Mouse (Mus musculus): ENCODE data around the gene Ddx60. TPM values are rescaled to one million over a fixed set of nuclear protein-coding genes. Genes with fewer than 3 reads are reported as not detected.
"Not testable (repeated sequence)": the region's sequence is repeated elsewhere in the genome, so short reads cannot be mapped to it uniquely, and the experiment has no call there.

Ddx60 gene
- polyA plus RNA-seq, 1 experiment from 2014 or later, result 0.88 TPM

DNA sequence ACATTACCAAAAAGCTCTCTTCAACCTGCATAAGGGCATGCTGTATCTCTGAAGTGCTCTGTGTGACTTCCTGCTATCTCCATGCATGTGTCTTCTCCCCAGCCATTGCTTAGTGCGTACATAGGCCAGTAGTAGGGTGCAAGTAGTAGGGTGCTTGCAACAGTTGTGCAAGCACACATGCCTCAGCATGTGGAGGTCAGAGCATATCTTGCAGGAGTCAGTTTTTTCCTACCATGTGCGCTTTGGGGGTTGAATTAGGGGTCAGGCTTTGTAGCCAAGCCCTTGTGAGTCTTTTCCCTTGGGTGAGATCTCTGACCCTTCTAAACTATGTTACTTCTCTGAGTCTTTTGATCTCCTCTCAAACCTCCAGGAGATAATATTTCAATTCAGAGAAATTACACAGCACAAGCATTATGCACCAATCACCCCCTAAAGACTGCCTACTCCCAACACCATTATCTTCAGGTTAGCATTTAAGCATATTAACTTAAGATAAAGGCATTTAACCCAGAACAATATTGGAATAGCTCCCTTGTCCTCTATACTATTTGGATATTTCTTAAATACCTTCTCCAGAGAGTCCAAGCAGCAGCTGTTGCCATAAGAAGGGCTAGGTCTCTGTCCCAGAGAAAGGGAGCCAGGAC is 8.6 kb upstream of the Ddx60 start:
- 80% methylated on average over 2 of the region's 2 CpGs for WGBS
- Histone ChIP-seq H3K4me3 (replicated peaks) (no peak overlapping the region), H3K4me1 (no peaks in the 10 kb centered on the region), H3K9ac (no peak overlapping the region), H3K36me3 (no peaks in the 10 kb centered on the region), H3K27ac (no peak overlapping the region), H3K9me3 (replicated peaks) (no peaks in the 10 kb centered on the region), H3K27me3 (no peaks in the 10 kb centered on the region), H3K4me2 (no peak overlapping the region)
- ATAC-seq (replicated peaks; ENCODE audit: low FRiP score), result no peak

DNA sequence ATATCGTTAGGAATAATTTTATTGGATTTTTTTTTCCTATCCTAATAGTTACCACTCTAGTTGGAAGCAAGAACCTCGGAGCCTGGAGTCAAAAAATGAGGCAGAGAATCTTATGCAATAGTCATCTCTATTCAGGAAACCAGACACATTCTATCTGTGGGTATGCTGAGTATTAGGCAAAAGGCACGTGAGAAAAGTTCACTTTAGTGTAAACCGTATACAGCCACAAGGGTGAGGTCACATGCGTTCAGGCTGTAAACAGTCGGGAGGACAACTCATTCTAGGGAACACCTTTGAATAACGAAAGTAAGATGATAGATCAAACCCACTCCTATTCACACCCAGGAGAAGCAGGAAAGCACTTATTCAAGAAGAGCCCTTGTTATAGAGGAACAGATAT is 7.5 kb upstream of the Ddx60 start:
- no peaks in the 10 kb centered on the region for H3K4me1 ChIP-seq
- no peak overlapping the region for H3K4me3 ChIP-seq (replicated peaks)
- no peaks in the 10 kb centered on the region for H3K36me3 ChIP-seq
- ATAC-seq (replicated peaks; ENCODE audit: low FRiP score), result no peak
- H3K9me3 ChIP-seq (replicated peaks), result no peaks in the 10 kb centered on the region
- H3K4me2 ChIP-seq, result no peak overlapping the region
- H3K27me3 ChIP-seq, result no peaks in the 10 kb centered on the region
- WGBS, result 67% methylated on average over 7 of the region's 7 CpGs
- H3K9ac ChIP-seq, result no peak overlapping the region
- no peak overlapping the region for H3K27ac ChIP-seq

- WGBS, result 83% methylated on average over 10 of the region's 10 CpGs
- no peak overlapping the region for H3K9ac ChIP-seq
- H3K4me1 ChIP-seq, result no peaks in the 10 kb centered on the region
- no peak overlapping the region for H3K4me2 ChIP-seq
- no peaks in the 10 kb centered on the region for H3K36me3 ChIP-seq
- H3K27ac ChIP-seq, result no peak overlapping the region
- ATAC-seq (replicated peaks; ENCODE audit: low FRiP score), result no peak
- H3K4me3 ChIP-seq (replicated peaks), result no peak overlapping the region
- no peaks in the 10 kb centered on the region for H3K27me3 ChIP-seq
- no peaks in the 10 kb centered on the region for H3K9me3 ChIP-seq (replicated peaks)
Measured at GRCm38 (mm10) chr8:61921454-61922054, 6.3 kb upstream of the Ddx60 start.

- WGBS, result 77% methylated on average over 1 of the region's 1 CpGs
- no peak overlapping the region for H3K4me3 ChIP-seq (replicated peaks)
- ATAC-seq (replicated peaks; ENCODE audit: low FRiP score), result no peak
Measured at GRCm38 (mm10) chr8:61924518-61924917, 3.4 kb upstream of the Ddx60 start.

DNA sequence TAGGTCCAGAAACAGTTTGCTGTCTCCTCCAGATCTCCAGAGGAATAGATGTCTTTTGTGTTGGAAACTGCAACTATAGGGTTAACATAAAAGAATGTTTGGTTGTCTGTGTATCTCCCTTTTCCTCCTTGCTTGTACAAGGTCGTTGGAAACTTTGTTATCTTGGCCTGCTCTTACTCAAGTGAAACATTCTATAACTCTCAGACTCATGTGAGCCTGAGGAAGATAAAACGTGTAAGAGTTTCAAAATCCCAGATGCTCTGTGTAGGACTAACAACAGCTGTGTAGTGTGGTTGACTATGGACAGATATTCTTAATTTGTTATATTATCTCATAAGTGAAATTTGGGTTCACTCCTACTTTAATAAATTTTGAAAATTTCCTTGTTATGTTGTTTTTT is 5.4 kb downstream of the Ddx60 start:
- Histone ChIP-seq H3K4me3 (replicated peaks) (no peak overlapping the region), H3K9me3 (replicated peaks) (no peaks in the 10 kb centered on the region), H3K36me3 (no peaks in the 10 kb centered on the region), H3K27ac (no peak overlapping the region), H3K4me1 (no peaks in the 10 kb centered on the region; the same call in 1 of the 2 replicates), H3K27me3 (no peaks in the 10 kb centered on the region), H3K9ac (no peak overlapping the region), H3K4me2 (no peak overlapping the region)
- WGBS, result 11% methylated on average over 2 of the region's 2 CpGs
- ATAC-seq (replicated peaks; ENCODE audit: low FRiP score), result no peak

More at GRCm38 (mm10) chr8:61924518-61924917, 3.4 kb upstream of the Ddx60 start:
- H3K4me2 ChIP-seq, result no peak overlapping the region
- H3K4me1 ChIP-seq, result 0 out of 2 replicates have a peak, but pooled peaks cover 4% of the 10 kb centered on the region
- no peak overlapping the region for H3K9ac ChIP-seq
- H3K27ac ChIP-seq, result no peak overlapping the region
- no peaks in the 10 kb centered on the region for H3K36me3 ChIP-seq
- no peaks in the 10 kb centered on the region for H3K9me3 ChIP-seq (replicated peaks)
- no peaks in the 10 kb centered on the region for H3K27me3 ChIP-seq

- Histone ChIP-seq H3K4me1 (no peaks in the 10 kb centered on the region; the same call in 1 of the 2 replicates), H3K4me2 (no peak overlapping the region), H3K9me3 (replicated peaks) (no peaks in the 10 kb centered on the region), H3K27ac (no peak overlapping the region), H3K9ac (no peak overlapping the region), H3K36me3 (no peaks in the 10 kb centered on the region), H3K27me3 (no peaks in the 10 kb centered on the region), H3K4me3 (replicated peaks) (no peak overlapping the region)
- 57% methylated on average over 2 of the region's 2 CpGs for WGBS
- peak; percentile 50; the same call in 1 of the 2 replicates for ATAC-seq (replicated peaks; ENCODE audit: low FRiP score)
Measured at GRCm38 (mm10) chr8:61937576-61937975, 9.7 kb downstream of the Ddx60 start.

- not testable (repeated sequence) for H3K4me1 ChIP-seq; H3K27ac ChIP-seq; H3K4me3 ChIP-seq (replicated peaks); ATAC-seq (replicated peaks; ENCODE audit: low FRiP score); H3K27me3 ChIP-seq; H3K9ac ChIP-seq; H3K36me3 ChIP-seq; H3K4me2 ChIP-seq; H3K9me3 ChIP-seq (replicated peaks)
- WGBS, result 68% methylated on average over 4 of the region's 4 CpGs
Measured at GRCm38 (mm10) chr8:61964591-61965375, 36.9 kb downstream of the Ddx60 start.

DNA sequence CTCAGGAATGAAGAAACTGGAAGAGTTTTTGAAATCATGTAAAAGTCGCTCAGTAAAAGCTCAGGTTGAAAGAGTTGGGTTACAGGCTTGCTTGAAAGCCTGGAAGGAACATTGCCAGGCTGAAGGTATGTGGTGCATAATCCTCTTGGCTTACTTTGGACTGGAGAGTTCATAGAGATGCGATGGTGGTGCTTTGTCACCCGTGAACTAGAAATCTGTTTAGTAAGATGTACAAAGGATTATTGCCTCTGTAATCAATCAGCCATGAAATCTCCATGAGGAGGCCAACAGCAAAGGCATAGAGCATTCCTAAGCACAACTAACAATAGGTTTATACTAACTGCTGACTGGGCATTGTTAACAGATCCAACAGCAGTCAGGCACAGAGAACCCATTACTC is 41.7 kb downstream of the Ddx60 start:
- WGBS, result 65% methylated on average over 3 of the region's 3 CpGs
- no peak overlapping the region for H3K4me2 ChIP-seq
- H3K4me1 ChIP-seq, result no peaks in the 10 kb centered on the region
- H3K36me3 ChIP-seq, result no peaks in the 10 kb centered on the region
- ATAC-seq (replicated peaks; ENCODE audit: low FRiP score), result no peak
- no peaks in the 10 kb centered on the region for H3K9me3 ChIP-seq (replicated peaks)
- no peak overlapping the region for H3K27ac ChIP-seq
- no peaks in the 10 kb centered on the region for H3K27me3 ChIP-seq
- H3K4me3 ChIP-seq (replicated peaks), result no peak overlapping the region
- H3K9ac ChIP-seq, result no peak overlapping the region

GRCm38 (mm10) chr8:61984941-61985340 is 57.1 kb downstream of the Ddx60 start:
- Histone ChIP-seq H3K27ac (no peak overlapping the region), H3K9me3 (replicated peaks) (no peaks in the 10 kb centered on the region), H3K4me3 (replicated peaks) (no peak overlapping the region), H3K4me2 (no peak overlapping the region), H3K4me1 (peaks cover 17% of the 10 kb centered on the region; the same call in 1 of the 2 replicates), H3K9ac (no peak overlapping the region), H3K27me3 (no peaks in the 10 kb centered on the region), H3K36me3 (no peaks in the 10 kb centered on the region)
- no peak for ATAC-seq (replicated peaks; ENCODE audit: low FRiP score)
- WGBS, result 57% methylated on average over 4 of the region's 4 CpGs

DNA sequence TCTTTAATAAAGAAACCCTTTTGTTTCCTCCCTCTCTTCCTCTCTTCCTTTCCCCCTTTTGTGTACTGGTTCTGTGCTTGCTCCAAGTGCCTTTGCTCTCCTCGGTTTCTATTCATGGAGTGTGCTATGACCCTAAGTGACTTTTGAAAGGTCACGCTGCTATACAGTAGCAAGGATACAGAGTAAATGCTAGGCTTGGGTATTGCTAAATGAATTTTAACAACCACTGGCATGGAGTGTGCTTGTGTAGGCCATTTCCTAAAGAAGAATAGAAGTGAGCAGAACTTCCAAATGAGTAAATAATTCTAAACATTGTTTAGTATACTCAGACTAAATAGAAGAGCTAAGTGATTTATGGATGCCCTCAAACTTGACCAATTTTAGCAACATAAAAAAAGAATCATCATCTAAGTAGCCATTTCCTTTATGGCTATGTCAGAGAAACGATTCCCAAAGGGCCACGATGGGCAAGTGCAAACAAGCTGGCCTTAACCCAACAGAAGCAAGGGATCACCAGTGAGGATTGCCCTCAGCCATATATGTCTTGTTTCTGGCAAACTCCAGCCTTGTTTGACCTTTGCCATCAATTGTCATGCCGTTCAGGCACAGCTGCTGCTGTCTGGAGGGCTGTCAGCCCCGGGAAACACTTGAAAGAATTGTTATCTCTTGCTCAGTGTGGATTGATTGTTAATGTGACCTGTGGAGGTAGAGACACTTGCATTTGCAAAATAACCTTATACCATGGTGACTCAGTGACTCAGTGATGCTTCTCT is 58.0 kb downstream of the Ddx60 start:
- Histone ChIP-seq H3K4me3 (replicated peaks) (no peak overlapping the region), H3K27ac (0 out of 2 replicates have a peak overlapping the region, but pooled peaks have one; percentile 45), H3K4me1 (peaks cover 17% of the 10 kb centered on the region; the same call in 1 of the 2 replicates), H3K27me3 (no peaks in the 10 kb centered on the region), H3K9me3 (replicated peaks) (no peaks in the 10 kb centered on the region), H3K4me2 (no peak overlapping the region), H3K36me3 (no peaks in the 10 kb centered on the region), H3K9ac (no peak overlapping the region)
- 23% methylated on average over 6 of the region's 6 CpGs for WGBS
- peak; percentile 90 for ATAC-seq (replicated peaks; ENCODE audit: low FRiP score)

- Histone ChIP-seq H3K4me1 (0 out of 2 replicates have a peak, but pooled peaks cover 11% of the 10 kb centered on the region), H3K27me3 (no peaks in the 10 kb centered on the region), H3K4me3 (replicated peaks) (no peak overlapping the region), H3K9ac (no peak overlapping the region), H3K4me2 (no peak overlapping the region), H3K9me3 (replicated peaks) (no peaks in the 10 kb centered on the region), H3K27ac (no peak overlapping the region), H3K36me3 (no peaks in the 10 kb centered on the region)
- WGBS, result 30% methylated on average over 6 of the region's 6 CpGs
- ATAC-seq (replicated peaks; ENCODE audit: low FRiP score), result peak; percentile 50
Measured at GRCm38 (mm10) chr8:61989464-61989863, 61.6 kb downstream of the Ddx60 start.
